Mouse (Mus musculus) midbrain, postnatal 0 days (tissue): ENCODE measurements around the gene Gnas. TPM values are rescaled to one million over a fixed set of nuclear protein-coding genes. Genes with fewer than 3 reads are reported as not detected.

ENCODE experiments used
- ATAC-seq: fragments of 200-750 bp; cut with Nextera tagmentation; 2 replicates; pipeline ENCODE4 v1.8.0; 2017; ENCODE audit warnings: moderate number of reproducible peaks, mild to moderate bottlenecking, moderate TSS enrichment, moderate library complexity; ENCODE audit not compliant: low FRiP score
- DNase-seq: peaks from one replicate; pipeline ENCODE4 v3.0.0-alpha.2; 2015; ENCODE audit warnings: low spot score
- H3K27ac ChIP-seq: fragments of 300-500 bp; sonication (generic); 2 replicates; pipeline ENCODE4 v1.5.1; 2014; ENCODE audit warnings: low read depth, mild to moderate bottlenecking, low read length, mixed read lengths
- H3K27me3 ChIP-seq: fragments of 300-500 bp; sonication (generic); 2 replicates; pipeline ENCODE4 v1.6.1; 2014; ENCODE audit warnings: low read length, control low read depth, mixed read lengths; ENCODE audit not compliant: insufficient read depth
- H3K36me3 ChIP-seq: fragments of 300-500 bp; sonication (generic); 2 replicates; pipeline ENCODE4 v1.6.1; 2014; ENCODE audit warnings: low read length, control low read depth, mixed read lengths; ENCODE audit not compliant: insufficient read depth
- H3K4me1 ChIP-seq: fragments of 300-500 bp; sonication (generic); 2 replicates; pipeline ENCODE4 v1.6.1; 2014; ENCODE audit warnings: mild to moderate bottlenecking, control low read depth, antibody characterized with exemption, low read length, mixed read lengths; ENCODE audit not compliant: insufficient read depth
- H3K4me2 ChIP-seq: fragments of 300-500 bp; sonication (generic); 2 replicates; pipeline ENCODE4 v1.6.1; 2014; ENCODE audit warnings: low read depth, mild to moderate bottlenecking, low read length, mixed read lengths; ENCODE audit not compliant: poor library complexity, severe bottlenecking
- H3K4me3 ChIP-seq: fragments of 300-500 bp; sonication (generic); 2 replicates; pipeline ENCODE4 v1.5.1; 2014; ENCODE audit warnings: low read depth, mild to moderate bottlenecking, low read length, moderate library complexity
- H3K9ac ChIP-seq: fragments of 300-500 bp; sonication (generic); replicated peaks from 2 replicates; pipeline ENCODE4 v1.6.1; 2014; ENCODE audit warnings: mild to moderate bottlenecking, low read length, moderate library complexity, mixed read lengths; ENCODE audit not compliant: poor library complexity, severe bottlenecking
- H3K9me3 ChIP-seq: fragments of 300-500 bp; sonication (generic); 2 replicates; pipeline ENCODE4 v1.6.1; 2016; ENCODE audit warnings: low read length, control low read depth
- CTCF ChIP-seq: IDR thresholded peaks from 2 replicates; pipeline ENCODE4 v1.5.1; 2016; ENCODE audit warnings: antibody characterized with exemption, mild to moderate bottlenecking
- WGBS: fragments of 180-500 bp; shearing (Covaris S2); extraction: QIAGEN DNeasy Blood & Tissue Kit; methylation state at CpG from one replicate; pipeline ENCODE4 v1.1.7; 2014; 5-methylcytosine and 5-hydroxymethylcytosine counted together
- polyA plus RNA-seq: library from polyadenylated mRNA; unstranded; fragments of >200 nt; fragmentation: Nextera tagmentation; extraction: Ambion mirVana; gene quantifications from 2 replicates; pipeline ENCODE4 v1.2.1, GENCODE M21; 2015
- total RNA-seq: library from RNA; depleted of rRNA; stranded (reverse); fragments of >200 nt; gene quantifications from 2 replicates; pipeline ENCODE4 v1.2.3, GENCODE M21; 2014

Gnas gene
- total and polyA plus RNA-seq, 2 experiments from 2014 or later: 1,613 to 1,834 TPM

DNA sequence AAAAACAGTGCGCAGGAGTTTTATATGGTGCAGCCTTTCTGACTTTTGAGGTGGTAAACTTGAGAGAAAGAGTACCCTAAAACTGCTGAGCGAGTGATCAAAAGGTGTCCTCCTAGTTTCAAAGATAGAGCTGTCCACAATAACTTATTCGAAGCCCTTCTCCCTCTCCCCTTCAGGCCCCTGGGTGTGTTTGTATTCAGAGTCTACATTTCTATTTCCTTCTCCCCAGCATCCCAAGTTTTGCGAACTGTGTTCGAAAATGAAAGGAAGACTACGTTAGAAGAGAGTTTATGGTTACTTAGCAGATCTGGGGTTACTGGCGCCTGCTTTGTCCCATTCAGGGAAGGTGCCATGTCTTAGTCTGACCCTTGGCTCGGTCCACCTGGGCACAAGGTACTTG lies 42.4 kb downstream of the Gnas start:
- peak overlapping the region; percentile 76 for H3K4me2 ChIP-seq
- TF ChIP-seq CTCF: no peak
- no peak for DNase-seq
- ATAC-seq: no peak
- H3K4me1 ChIP-seq: 0 out of 2 replicates have a peak, but pooled peaks cover 3% of the 10 kb centered on the region
- no peaks in the 10 kb centered on the region for H3K36me3 ChIP-seq
- H3K4me3 ChIP-seq: peak overlapping the region; percentile 98
- no peak overlapping the region for H3K9ac ChIP-seq
- WGBS: 67% methylated on average over 8 of the region's 8 CpGs
- H3K27ac ChIP-seq: no peak overlapping the region
- H3K9me3 ChIP-seq: no peaks in the 10 kb centered on the region
- H3K27me3 ChIP-seq: no peaks in the 10 kb centered on the region

DNA sequence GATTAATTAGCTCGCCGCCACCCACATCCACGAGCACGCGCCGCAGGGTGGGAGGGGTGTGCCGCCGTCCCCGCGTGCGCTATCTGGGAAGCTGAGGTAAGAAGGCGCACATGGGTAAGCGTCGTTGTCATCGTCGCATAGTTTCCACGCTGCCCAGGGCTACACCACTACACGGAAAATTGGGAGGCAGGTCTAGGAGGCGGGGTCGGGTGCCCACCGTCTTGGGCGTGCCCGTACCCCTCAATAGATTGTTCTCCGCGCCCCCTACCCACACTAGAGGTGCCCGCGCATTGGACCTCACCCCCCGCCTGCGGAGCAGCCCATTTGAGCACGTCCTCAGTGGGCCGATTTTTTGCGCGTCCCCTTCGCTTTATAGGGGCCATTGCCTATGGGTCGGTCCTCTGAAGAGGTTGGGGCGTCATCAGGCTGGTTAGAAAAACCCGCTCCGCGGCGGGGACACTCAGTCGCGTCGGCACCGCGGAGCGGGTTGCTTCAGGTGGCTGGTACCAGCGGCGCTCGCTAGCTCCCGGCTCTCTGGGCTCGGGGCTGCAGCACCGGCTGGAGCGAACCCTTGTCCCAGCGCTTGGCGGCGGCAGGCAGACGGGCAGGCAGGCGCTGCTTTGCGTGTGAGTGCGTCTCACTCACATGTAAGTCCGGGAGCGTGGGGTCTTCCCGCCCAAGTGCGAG lies 43.3 kb downstream of the Gnas start:
- H3K4me3 ChIP-seq: peak overlapping the region; percentile 98
- no peaks in the 10 kb centered on the region for H3K36me3 ChIP-seq
- ATAC-seq (peak; percentile 78), DNase-seq (peak; percentile 89)
- H3K27me3 ChIP-seq: no peaks in the 10 kb centered on the region
- TF ChIP-seq CTCF: no peak
- no peaks in the 10 kb centered on the region for H3K9me3 ChIP-seq
- WGBS: 49% methylated on average over 64 of the region's 64 CpGs
- H3K27ac ChIP-seq: peak overlapping the region; percentile 33; the same call in 1 of the 2 replicates
- peak overlapping the region; percentile 58 for H3K9ac ChIP-seq
- H3K4me2 ChIP-seq: peak overlapping the region; percentile 76
- 0 out of 2 replicates have a peak, but pooled peaks cover 7% of the 10 kb centered on the region for H3K4me1 ChIP-seq

DNA sequence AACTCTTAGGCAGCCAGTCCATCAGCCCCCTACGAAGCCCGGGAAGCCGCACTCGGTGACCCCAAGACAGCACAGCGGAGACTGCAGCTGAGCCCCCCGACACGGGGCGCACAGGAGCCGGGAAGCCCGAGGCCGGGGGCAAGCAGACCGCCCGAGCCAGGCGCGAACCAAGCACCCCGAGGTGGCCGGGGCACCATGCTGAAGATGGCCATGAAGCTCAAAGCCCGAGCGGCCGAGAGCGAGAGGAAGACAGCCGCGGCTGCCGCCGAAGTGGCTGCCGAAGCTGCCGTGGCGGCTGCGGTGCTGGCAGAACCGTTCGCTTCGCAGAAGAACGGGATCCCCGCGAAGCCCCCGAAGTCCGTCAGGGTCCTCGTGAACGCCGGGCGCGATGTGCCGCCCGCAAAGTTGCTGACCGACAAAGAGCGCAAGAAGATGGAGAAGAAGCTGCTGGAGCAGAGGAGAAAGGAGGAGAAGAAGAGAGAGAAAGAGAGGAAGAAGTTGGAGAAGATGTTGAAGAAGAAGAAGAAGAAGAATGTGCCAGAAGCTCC lies 44.3 kb downstream of the Gnas start:
- Histone ChIP-seq H3K4me1 (peaks cover 14% of the 10 kb centered on the region), H3K4me3 (peak overlapping the region; percentile 98), H3K4me2 (peak overlapping the region; percentile 76), H3K9ac (peak overlapping the region; percentile 44; the same call in 1 of the 2 replicates), H3K36me3 (no peaks in the 10 kb centered on the region), H3K27ac (peak overlapping the region; percentile 98), H3K27me3 (no peaks in the 10 kb centered on the region), H3K9me3 (no peaks in the 10 kb centered on the region)
- no peak for DNase-seq
- TF ChIP-seq CTCF: no peak
- ATAC-seq: no peak
- WGBS: 47% methylated on average over 46 of the region's 46 CpGs

DNA sequence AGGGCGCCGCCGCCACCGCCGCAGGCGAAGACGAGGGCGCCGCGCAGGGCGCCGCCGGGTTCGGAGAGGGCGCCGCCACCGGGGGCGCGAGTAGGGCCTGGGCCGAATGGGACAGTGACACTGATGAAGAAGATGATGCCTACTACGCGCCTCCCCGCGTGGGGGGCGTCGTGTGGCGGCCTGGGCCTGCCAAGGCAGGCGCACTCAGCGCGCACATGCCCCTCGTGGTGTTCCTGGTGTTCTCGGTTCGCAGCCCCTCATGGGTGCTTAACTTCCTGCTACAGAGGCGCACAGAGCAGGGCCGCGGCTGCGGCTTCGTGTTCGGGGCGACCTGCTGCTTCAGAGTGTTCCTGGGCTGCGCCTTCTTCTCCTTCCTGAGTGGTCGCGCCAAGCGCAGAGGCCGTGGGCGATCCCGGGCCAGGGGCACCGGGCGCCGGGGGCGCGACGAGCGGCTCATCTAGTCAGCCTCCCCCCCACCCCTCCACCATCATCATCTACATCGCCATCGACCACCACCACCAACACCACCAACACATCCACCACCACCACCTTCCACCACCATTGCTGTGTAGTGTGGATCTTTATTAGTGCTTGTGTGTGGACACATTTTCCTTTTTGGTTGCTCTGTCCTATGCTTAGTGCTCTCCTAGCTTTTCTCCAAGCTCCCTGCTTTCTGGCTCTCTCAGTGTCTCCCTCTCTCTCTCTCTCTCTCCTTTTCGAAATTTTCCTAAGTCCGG lies 45.0 kb downstream of the Gnas start:
- H3K27ac ChIP-seq: peak overlapping the region; percentile 98
- H3K27me3 ChIP-seq: no peaks in the 10 kb centered on the region
- peak overlapping the region; percentile 76 for H3K4me2 ChIP-seq
- no peak for TF ChIP-seq CTCF
- peak overlapping the region; percentile 98 for H3K4me3 ChIP-seq
- 45% methylated on average over 54 of the region's 58 CpGs for WGBS
- H3K36me3 ChIP-seq: no peaks in the 10 kb centered on the region
- no peak for DNase-seq
- peak; percentile 4 for ATAC-seq
- H3K4me1 ChIP-seq: peaks cover 16% of the 10 kb centered on the region
- no peaks in the 10 kb centered on the region for H3K9me3 ChIP-seq
- peak overlapping the region; percentile 100 for H3K9ac ChIP-seq

DNA sequence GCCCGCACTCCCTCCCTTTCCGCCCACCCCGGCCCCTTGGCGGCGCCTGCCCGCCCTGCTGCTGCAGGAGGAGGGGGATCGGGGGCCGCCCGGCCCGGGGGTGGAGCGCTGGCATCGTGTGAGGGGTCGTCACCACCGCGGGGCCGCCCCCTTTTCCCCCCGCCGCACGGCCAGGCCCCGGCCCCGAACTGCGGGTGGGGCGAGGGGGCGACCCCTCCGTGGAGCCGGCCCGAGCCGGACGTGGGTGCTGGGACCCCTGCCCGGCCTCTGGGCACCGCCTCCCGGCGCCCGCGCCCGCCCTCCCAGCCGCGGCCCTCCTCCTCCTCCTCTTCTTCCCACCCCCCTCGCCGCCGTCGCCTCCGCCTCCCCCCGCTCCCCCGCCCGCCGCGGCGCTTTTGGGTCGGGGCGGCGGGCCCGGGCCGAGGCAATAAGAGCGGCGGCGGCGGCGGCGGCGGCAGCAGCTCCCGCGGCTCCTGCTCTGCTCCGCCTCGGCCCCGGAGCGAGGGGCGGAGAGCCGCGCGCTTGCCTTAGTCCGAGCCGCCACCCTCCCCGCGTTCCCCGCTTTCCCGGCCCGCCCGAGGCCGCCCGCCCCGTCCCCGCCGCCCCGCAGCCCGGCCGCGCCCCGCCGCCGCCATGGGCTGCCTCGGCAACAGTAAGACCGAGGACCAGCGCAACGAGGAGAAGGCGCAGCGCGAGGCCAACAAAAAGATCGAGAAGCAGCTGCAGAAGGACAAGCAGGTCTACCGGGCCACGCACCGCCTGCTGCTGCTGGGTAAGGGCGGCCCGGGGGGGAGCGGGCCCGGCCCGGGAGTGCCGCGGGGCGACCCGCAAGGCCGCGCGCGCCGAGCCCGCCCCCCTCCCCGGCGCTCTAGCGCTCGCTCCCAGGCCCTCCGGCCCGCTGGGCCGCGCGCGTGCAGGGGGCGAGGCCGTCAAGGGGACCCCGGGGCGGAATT lies 45.8 kb downstream of the Gnas start:
- H3K36me3 ChIP-seq: no peaks in the 10 kb centered on the region
- WGBS: 1% methylated on average over 60 of the region's 131 CpGs

More for the DNA sequence above, 45.8 kb downstream of the Gnas start:
- DNase-seq (peak; percentile 91), ATAC-seq (peak; percentile 85)
- no peaks in the 10 kb centered on the region for H3K27me3 ChIP-seq
- H3K27ac ChIP-seq: peak overlapping the region; percentile 98
- H3K4me1 ChIP-seq: peaks cover 16% of the 10 kb centered on the region
- H3K4me3 ChIP-seq: peak overlapping the region; percentile 98
- no peaks in the 10 kb centered on the region for H3K9me3 ChIP-seq
- TF ChIP-seq CTCF: peak; percentile 59
- H3K9ac ChIP-seq: peak overlapping the region; percentile 100
- peak overlapping the region; percentile 76 for H3K4me2 ChIP-seq
